Mouse (Mus musculus) megakaryocyte, embryonic 14.5 days (primary cell): ENCODE measurements around the gene Cacna1e.

Source experiments
- FLI1 ChIP-seq: IDR thresholded peaks from 2 replicates; pipeline ENCODE4 v1.6.1; 2012; ENCODE audit warnings: low read length, inconsistent platforms, mixed read lengths
- GATA1 ChIP-seq: IDR thresholded peaks from 3 replicates; pipeline ENCODE4 v1.6.1; 2012; ENCODE audit warnings: mixed read lengths, low read length, inconsistent platforms, borderline replicate concordance

- TF ChIP-seq GATA1 (no peak), FLI1 (no peak)
Measured at GRCm38 (mm10) chr1:154886611-154887010, 2.3 kb upstream of the Cacna1e start.
